Mouse (Mus musculus) ovary, postnatal 36 days (tissue): Measurements from ENCODE around the gene Ccnd1.
"Not testable (repeated sequence)": the region's sequence is repeated elsewhere in the genome, so short reads cannot be mapped to it uniquely, and the experiment has no call there.

Experiments
- DNase-seq: peaks from one replicate; pipeline ENCODE4 v3.0.0; 2022; ENCODE audit warnings: low spot score, mixed read lengths

Ccnd1 gene

DNA sequence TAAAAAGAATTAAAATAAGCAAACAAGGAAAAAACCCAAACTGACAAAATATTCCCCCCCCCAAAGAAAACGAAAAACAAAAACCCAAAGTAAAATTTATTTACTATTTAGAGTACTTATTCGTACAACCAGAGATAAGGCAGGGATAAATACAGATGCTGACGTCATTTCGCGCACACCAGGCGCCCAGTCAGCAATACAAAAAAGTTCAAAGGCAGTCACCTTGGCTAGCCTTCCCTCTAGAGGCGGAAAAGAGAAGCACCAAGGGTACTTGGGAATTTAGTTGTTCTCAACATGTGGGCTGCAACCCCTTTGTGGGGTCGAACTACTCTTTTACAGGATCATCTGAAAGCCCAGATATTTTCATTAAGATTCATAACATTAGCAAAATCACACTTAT is 31.9 kb downstream of the Ccnd1 start:
- DNase-seq, result no peak

DNA sequence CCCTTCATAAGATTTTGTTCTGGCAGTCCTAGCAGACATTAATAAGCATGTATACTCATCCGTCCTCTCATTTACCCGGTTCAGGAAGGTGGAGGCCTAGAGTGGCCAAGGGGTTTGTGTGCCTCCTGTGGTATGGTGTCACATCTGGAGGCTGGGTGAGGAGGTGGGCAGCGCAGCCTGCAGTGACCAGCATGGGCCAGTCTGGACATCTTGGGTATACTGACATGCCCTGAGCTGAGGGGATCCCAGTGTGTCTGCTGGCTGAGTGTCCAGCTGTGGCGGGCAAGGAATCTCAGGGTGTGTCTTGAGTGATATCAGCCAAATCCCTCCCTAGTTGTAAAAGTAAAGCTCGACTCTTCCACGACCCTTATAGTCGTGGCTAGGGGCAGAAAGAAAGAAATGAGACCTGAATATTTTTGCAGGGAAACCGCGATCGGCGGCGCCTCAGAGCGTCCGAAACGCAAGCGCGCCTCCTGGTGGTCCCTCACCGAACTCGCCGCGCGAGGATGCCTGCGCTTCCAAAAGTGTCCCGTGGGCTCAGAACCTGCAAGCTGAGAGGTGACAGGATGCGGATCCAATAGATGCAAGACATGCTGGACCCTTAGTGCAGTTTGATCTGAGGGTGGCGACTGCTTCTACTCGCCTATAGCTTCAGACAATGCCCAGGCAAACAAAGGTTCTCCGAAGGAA is 32.9 kb downstream of the Ccnd1 start:
- peak; percentile 56 for DNase-seq

DNA sequence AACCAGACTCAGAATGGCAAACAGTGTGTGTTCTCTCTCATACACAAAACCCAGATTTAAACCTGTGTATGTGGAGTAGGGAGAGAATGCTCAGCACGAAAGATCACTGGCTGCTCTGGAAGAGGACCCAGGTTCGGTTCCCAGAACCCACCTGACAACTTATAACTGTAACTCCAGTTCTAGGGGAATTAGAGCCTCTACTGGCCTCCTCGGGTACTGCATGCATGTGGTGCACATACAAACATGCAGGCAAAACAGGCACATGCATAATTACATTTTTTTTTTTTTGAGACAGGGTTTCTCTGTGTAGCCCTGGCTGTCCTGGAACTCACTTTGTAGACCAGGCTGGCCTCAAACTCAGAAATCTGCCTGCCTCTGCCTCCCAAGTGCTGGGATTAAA is 34.2 kb downstream of the Ccnd1 start:
- not testable (repeated sequence) for DNase-seq

DNA sequence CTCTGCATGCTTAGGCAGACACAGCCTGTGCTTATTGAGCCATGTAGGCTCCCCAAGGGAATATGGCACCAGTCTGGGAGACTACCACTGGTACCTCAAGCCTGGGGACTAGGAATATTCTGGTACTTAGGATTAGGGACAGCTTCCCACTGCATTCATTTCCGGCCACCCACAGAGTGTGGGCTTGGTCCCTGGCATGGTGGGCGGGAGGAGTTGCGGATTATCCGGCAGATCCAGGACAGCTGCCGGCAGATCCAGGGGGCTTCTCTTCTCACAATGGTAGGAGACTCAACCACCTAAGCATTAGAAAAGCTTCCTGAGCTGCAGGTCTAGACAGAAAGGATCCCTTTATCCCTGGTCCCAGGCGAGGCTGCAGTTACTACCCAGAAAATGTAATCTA is 41.2 kb downstream of the Ccnd1 start:
- DNase-seq, result no peak

DNA sequence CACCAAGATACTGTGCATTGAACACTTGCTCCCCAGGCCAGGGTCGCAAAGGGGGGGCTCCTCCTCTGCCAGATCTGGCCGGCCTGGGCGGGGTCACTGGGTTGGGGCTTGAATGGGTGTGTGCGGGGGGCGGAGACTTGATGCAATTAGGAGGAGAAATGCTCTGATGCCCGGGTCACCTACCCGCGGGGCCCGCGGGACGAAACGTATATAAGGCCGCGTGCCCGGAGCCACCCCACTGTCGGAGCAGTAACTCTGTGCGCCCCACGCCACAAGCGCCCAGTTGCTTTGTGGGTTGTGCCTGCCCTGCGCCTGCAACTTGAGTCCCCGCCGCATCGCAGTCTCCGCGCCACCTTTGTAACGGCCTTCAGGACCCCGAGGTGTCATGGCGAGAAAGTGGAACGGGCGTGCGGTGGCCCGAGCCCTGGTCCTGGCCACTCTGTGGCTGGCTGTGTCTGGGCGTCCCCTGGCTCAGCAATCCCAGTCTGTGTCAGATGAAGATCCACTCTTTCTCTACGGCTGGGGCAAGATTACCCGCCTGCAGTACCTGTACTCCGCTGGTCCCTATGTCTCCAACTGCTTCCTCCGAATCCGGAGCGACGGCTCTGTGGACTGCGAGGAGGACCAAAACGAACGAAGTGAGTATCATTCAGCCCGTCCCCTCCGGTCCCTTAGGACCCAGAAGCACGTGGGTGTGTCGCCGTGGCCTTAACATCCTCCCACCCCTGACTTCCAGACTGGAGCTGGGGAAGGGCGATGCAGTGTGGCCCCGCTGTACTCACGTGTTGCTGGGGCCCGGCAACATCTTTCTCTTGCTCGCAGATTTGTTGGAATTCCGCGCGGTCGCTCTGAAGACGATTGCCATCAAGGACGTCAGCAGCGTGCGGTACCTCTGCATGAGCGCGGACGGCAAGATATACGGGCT is 43.2 kb downstream of the Ccnd1 start, which contains the start of gene Fgf15:
Gene Fgf15, plus strand, starts transcription at position 238 of the 925 bp plus-strand sequence.
- no peak for DNase-seq

DNA sequence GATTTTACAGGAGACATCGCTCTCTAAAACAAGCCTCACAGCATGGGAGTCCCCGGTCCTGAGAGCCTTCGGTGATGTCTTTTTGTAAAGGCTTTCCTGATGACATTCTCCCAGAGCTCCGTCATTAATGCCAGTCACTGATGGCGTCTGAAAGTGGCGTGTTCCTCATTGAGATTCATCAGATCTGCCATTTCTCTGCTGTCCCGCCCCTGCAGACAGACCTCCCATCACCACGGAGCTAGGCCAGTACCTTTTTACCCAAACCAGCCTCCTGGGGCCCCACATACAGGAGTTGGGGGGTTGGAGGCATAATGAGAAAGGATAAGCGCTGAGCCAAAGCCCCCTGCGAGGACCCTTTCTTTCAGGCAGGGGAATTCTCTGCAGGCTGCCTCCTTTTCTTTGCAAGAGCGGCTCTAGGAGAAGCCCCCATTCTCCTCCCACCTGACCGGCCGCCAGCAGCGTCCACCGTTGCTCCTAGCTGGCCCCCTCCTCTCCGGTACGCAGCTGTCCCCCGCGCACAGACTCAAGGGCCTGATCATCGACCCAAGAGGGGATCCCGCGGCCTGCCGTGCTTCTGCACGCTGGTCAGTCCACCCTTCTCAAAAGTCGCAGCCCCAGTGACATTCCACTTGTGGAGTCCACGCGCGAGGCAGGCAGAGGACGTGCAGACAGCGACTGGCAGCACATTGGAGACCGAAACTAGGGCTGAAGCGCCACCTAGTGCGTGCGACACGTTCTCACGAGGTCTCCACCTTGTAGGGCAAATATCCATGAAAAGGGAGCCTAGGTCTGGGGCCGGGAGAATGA is 44.2 kb downstream of the Ccnd1 start:
- peak; percentile 70 for DNase-seq

DNA sequence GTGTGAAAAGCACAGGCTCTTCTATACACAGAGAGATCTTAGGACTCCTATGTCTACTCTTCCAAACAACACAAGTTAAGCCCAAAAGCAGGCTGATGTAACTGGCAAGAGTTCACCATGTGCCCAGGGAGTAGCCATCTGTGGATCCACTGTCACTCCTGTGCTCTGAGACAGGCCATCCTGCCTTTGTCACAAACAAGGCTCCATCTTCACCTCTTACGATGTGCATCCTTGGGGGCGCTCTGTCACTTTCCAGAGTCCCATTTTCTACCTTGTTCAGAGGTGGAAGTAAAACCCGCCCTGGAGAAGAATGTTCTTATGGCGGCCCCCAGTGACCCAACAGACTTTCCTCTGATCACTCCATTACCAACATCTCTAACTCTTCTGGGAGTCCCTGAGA is 45.0 kb downstream of the Ccnd1 start:
- DNase-seq, result no peak

DNA sequence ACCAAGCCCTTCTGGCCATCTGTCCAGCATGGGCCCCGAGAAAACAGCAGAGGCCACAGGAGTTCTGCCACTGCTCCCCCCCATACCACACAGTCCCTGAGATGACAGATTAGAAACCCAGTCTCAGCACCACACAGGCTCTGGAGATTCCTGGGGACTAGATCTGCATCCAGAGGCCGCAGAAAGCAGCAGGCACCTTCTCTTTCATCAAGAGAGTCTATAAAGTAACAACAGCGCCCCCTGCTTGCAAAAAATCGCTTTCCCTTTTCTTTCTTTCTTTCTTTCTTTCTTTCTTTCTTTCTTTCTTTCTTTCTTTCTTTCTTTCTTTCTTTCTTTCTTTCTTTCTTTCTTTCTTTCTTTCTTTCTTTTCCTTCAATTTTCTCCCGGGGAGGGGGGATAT is 45.5 kb downstream of the Ccnd1 start:
- no peak for DNase-seq

DNA sequence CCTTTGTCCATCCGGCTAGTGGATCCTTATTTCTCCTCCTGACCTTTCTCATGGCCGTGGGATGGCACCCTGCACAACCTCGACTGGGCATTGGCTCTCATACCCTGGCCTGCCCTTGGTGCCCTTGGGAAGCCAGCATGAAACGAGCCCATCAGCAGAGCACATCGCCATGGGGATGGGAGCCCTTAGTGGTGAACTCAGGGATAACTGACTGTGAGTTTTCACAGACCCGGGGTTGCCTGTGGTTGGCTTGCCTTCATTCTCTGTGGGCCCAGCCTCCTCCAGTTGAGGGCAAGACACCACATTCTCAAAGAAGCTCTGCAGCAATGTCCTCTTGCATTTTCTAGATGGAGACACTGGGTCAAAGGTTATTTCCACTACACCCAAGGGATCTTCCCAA is 47.4 kb downstream of the Ccnd1 start:
- DNase-seq, result no peak

DNA sequence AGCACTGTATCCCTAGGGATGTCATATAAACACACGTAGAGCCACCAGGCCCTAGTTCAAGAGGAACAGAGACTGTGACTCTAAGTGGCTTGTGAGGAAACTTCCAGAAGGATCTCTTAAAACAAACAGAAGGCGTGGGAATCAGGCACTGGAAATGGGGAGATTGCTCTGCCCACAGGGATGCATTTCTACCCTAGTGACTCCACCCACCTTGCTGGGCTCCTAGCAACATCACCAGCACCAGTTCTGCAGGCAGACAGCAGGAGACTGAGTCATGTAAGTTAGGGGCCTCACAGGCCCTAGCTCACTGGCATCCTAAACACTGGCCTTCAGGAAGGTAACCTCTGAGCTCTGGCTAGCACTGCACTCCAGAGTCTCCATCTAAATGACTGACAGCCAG is 47.9 kb downstream of the Ccnd1 start:
- DNase-seq, result no peak

DNA sequence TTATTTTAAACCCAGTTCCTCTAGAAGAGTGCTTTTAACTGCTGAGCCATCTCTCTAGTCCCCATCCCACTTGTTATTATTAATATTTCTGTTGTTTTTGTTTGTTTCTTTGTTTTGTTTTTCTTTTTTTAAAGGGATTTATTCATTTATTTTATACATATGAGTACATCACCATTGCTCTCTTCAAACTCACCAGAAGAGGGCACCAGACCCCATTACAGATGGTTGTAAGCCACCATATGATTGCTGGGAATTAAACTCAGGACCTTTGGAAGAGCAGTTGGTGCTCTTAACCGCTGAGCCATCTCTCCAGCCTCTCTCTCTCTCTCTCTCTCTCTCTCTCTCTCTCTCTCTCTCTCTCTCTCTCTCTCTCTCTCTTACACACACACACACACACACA is 49.1 kb downstream of the Ccnd1 start:
- not testable (repeated sequence) for DNase-seq

DNA sequence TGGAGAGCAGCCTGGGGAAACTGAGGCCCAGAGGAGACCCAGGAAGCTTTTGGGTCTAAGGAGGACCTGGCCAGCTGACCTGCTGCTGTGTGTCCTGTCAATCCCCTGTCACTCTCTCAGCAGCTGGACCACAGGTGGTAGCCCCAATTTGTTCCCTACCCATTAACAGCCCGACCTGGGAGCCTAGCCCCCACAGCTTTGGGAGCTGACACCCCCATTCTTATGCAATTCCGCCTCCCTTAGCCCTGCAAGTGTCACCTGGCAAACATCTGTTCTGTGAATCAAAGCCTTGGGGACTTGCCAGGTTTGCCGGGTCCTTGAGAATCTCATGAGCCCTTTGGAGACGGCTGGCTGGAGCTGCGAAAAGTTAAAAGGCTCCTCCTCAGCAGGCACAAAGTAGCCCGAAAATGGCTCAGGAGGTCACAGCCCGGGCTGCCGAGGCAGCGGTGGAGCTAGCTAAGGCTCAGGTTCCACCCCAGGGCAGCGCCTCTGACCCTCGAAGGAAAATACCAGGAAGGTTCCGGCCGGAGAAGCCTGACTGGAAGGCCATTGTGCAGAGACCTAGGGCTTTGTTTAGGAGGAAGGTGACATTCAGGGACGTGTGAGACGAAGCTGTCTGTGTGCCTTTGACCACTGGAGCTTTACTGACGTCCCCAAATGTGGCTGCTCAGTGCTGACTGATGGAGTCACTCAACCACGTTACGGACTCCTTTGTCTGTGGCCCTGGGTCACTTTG is 51.0 kb downstream of the Ccnd1 start:
- DNase-seq, result no peak

DNA sequence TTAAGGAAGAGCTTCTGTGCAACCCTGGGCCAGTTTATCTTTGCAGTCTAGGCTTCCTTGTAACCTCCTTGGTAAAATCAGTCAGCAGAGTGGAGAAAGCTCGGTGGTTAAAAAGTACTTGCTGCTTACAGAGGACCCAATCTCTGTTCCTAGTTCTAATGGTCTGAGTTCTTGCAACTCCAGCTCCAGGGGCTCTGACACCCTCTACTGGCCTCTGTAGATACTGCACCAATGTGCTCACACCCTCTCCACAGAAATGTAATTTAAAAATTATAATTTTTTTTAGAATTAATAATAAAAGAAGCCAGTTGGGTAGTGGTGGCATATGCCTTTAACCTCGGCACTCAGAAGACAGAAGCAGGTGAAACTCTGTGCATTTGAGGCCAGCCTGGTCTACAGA is 52.1 kb downstream of the Ccnd1 start:
- DNase-seq, result no peak

DNA sequence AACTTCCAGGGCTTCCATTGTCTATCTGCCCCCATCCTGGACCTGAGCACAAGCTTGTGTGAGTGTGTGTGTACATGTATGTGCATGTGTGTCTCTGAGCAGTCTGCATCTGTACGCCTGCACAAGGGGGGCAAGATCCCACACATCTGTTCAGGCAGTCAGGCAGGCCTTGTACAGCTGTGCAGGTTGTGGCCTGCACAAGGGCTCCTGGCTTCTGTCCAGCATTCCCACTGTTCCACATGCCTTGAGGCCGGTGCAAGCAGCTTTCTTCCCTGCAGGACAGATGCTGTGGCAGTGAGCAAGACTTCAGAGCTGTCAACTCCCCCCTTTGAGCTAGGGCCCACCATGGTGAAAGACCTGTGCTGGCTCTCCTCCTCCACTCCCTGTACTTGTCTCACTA is 56.6 kb downstream of the Ccnd1 start:
- DNase-seq, result no peak
